10 mouse cellular contexts compared by ENCODE assay signal in genomic region chr14:32056675-32057074, GRCm38 (mm10). TPM values are rescaled to one million over a fixed set of nuclear protein-coding genes. Genes with fewer than 3 reads are reported as not detected.
DNase-seq lines count a peak whose midpoint lies in the region; ATAC-seq and TF ChIP-seq lines count a peak whose summit lies in the region.
"Had no signal": no experiment of that assay in that cellular context is flagged by ENCODE, and none has a peak within 500 bp of the region (broad histone marks: within the 10 kb centered on the region; RNA-seq: fewer than 3 reads in every experiment).

No protein-coding gene starts in this region.

- H3K9ac ChIP-seq in limb, embryonic 11.5 days (ENCODE audit: low read length): no peak overlapping the region
- no peak overlapping the region for H3K9ac ChIP-seq in stomach, postnatal 0 days (ENCODE audit: low read length)

- no peaks in the 10 kb centered on the region for H3K36me3 ChIP-seq in limb, embryonic 11.5 days (ENCODE audit: control insufficient read depth, insufficient read depth, low read length)
- H3K36me3 ChIP-seq in limb, embryonic 10.5 days: no peaks in the 10 kb centered on the region
- H3K36me3 ChIP-seq in stomach, postnatal 0 days (ENCODE audit: control insufficient read depth, insufficient read depth, low read length): no peaks in the 10 kb centered on the region

- TF ChIP-seq CTCF in stomach, postnatal 0 days (IDR thresholded peaks at IDR 0.05; ENCODE audit: low read depth): peak; percentile 53

- no peaks in the 10 kb centered on the region for H3K4me1 ChIP-seq in limb, embryonic 11.5 days (ENCODE audit: control insufficient read depth, insufficient read depth, low read length)
- 0 out of 2 replicates have a peak, but pooled peaks cover 5% of the 10 kb centered on the region for H3K4me1 ChIP-seq in limb, embryonic 10.5 days
- no peaks in the 10 kb centered on the region for H3K4me1 ChIP-seq in stomach, postnatal 0 days (replicated peaks; ENCODE audit: control insufficient read depth, insufficient read depth)

- H3K9me3 ChIP-seq in limb, embryonic 11.5 days (ENCODE audit: control insufficient read depth, low read length): no peaks in the 10 kb centered on the region
- no peaks in the 10 kb centered on the region; the same call in 1 of the 2 replicates for H3K9me3 ChIP-seq in limb, embryonic 10.5 days (replicated peaks)
- H3K9me3 ChIP-seq in stomach, postnatal 0 days (ENCODE audit: control insufficient read depth, low read length): no peaks in the 10 kb centered on the region

- WGBS in limb, embryonic 11.5 days: 87% methylated on average over 2 of the region's 2 CpGs
- WGBS in limb, embryonic 10.5 days: 98% methylated on average over 2 of the region's 2 CpGs
- 95% methylated on average over 2 of the region's 2 CpGs for WGBS in stomach, postnatal 0 days

- H3K4me2 ChIP-seq in limb, embryonic 11.5 days (ENCODE audit: low read depth, severe bottlenecking): no peak overlapping the region
- H3K4me2 ChIP-seq in stomach, postnatal 0 days (replicated peaks; ENCODE audit: low read depth): no peak overlapping the region

- H3K27ac ChIP-seq in limb, embryonic 11.5 days (replicated peaks; ENCODE audit: low read depth, low read length): no peak overlapping the region
- H3K27ac ChIP-seq in limb, embryonic 10.5 days: no peak overlapping the region
- no peak overlapping the region for H3K27ac ChIP-seq in stomach, postnatal 0 days (replicated peaks)

- TF ChIP-seq EP300 in stomach, postnatal 0 days (optimal IDR thresholded peaks at IDR 0.05): no peak

- DNase-seq in cerebellum, postnatal 14 days: peak; percentile 61 to 76
- DNase-seq in cerebellum, adult 9-11 months: no peak
- DNase-seq in limb, embryonic 11.5 days (ENCODE audit: low spot score): peak; percentile 39
- DNase-seq in limb, embryonic 10.5 days (ENCODE audit: low spot score): no peak
- DNase-seq in adipocyte (ENCODE audit: low spot score): peak; percentile 12
- DNase-seq in stomach, postnatal 0 days (ENCODE audit: low spot score): no peak
- DNase-seq in ovary, postnatal 10 days (ENCODE audit: low spot score): no peak
- no peak for DNase-seq in layer of hippocampus, adult 8-10 months (ENCODE audit: low spot score in 2 of 2)

- H3K27me3 ChIP-seq in limb, embryonic 11.5 days (ENCODE audit: control insufficient read depth, insufficient read depth, low read length): no peaks in the 10 kb centered on the region
- H3K27me3 ChIP-seq in limb, embryonic 10.5 days (ENCODE audit: low read depth, poor library complexity, severe bottlenecking): no peaks in the 10 kb centered on the region
- no peaks in the 10 kb centered on the region for H3K27me3 ChIP-seq in stomach, postnatal 0 days (ENCODE audit: control insufficient read depth, insufficient read depth, low read length)
- H3K27me3 ChIP-seq: Patski had no signal

- no peak for ATAC-seq in limb, embryonic 11.5 days (ENCODE audit: insufficient number of reproducible peaks, low FRiP score, low TSS enrichment, low read depth)
- no peak for ATAC-seq in stomach, postnatal 0 days (ENCODE audit: low FRiP score, low TSS enrichment)
- ATAC-seq: Patski had no signal

- no peak overlapping the region for H3K4me3 ChIP-seq in limb, embryonic 11.5 days (ENCODE audit: low read depth, low read length)
- H3K4me3 ChIP-seq in limb, embryonic 10.5 days: no peak overlapping the region
- no peak overlapping the region for H3K4me3 ChIP-seq in stomach, postnatal 0 days (ENCODE audit: low read depth, low read length)

RNA-seq across cellular contexts. Expression of gene Galnt15, which starts 27.9 kb away (rescaled TPM):
- not detected in 2 replicates for polyA plus RNA-seq in limb, embryonic 11.5 days (2014; fragmentation: Nextera tagmentation; extraction: Ambion mirVana)
- 0.03 and 0.04 TPM in 2 replicates for polyA plus RNA-seq in limb, embryonic 10.5 days (2016; fragmentation: Nextera tagmentation; extraction: Ambion mirVana)
- polyA plus RNA-seq in stomach, postnatal 0 days (2015; fragmentation: Nextera tagmentation; extraction: Ambion mirVana): 0.56 and 0.71 TPM in 2 replicates
- 1 to 10 TPM; 1.8 to 5.7 (median 3.8) TPM for total RNA-seq in layer of hippocampus, adult 8-10 months (2022)
- total RNA-seq: hematopoietic stem cell, adult 5-6 weeks had no signal

RNA-seq across cellular contexts. Expression of gene Oxnad1, which starts 28.5 kb away (rescaled TPM):
- 14.7 and 18.3 TPM in 2 replicates for polyA plus RNA-seq in limb, embryonic 11.5 days (2014; fragmentation: Nextera tagmentation; extraction: Ambion mirVana)
- 14.2 and 17.4 TPM in 2 replicates for polyA plus RNA-seq in limb, embryonic 10.5 days (2016; fragmentation: Nextera tagmentation; extraction: Ambion mirVana)
- polyA plus RNA-seq in stomach, postnatal 0 days (2015; fragmentation: Nextera tagmentation; extraction: Ambion mirVana): 17.7 and 19.3 TPM in 2 replicates
- 10 to 100 TPM; 11.1 to 17.7 (median 14.2) TPM for total RNA-seq in layer of hippocampus, adult 8-10 months (2022)

RNA-seq across cellular contexts. Expression of gene Dph3, which starts 28.9 kb away (rescaled TPM):
- 86.8 and 86.9 TPM in 2 replicates for polyA plus RNA-seq in limb, embryonic 11.5 days (2014; fragmentation: Nextera tagmentation; extraction: Ambion mirVana)
- 81.4 and 103 TPM in 2 replicates for polyA plus RNA-seq in limb, embryonic 10.5 days (2016; fragmentation: Nextera tagmentation; extraction: Ambion mirVana)
- 91.4 and 93.3 TPM in 2 replicates for polyA plus RNA-seq in stomach, postnatal 0 days (2015; fragmentation: Nextera tagmentation; extraction: Ambion mirVana)
- 10 to 100 TPM; 33.7 to 42.6 (median 36.0) TPM for total RNA-seq in layer of hippocampus, adult 8-10 months (2022)

Comparison
In these comparisons a context has a peak if more than half of its experiments do, and no peak if none do; other contexts are left out.
1. DNase-seq: peak in cerebellum, postnatal 14 days (2 of 2), limb, embryonic 11.5 days (single experiment) and adipocyte (single experiment); none in cerebellum, adult 9-11 months (single experiment), limb, embryonic 10.5 days (single experiment), stomach, postnatal 0 days (single experiment), ovary, postnatal 10 days (single experiment) and layer of hippocampus, adult 8-10 months (0 of 2).